Mouse (Mus musculus) frontal cortex, adult 2 months (tissue): ENCODE results near the gene Kctd2. TPM values are rescaled to one million over a fixed set of nuclear protein-coding genes. Genes with fewer than 3 reads are reported as not detected.
"Not testable (repeated sequence)": the region's sequence is repeated elsewhere in the genome, so short reads cannot be mapped to it uniquely, and the experiment has no call there.

Experiments
- DNase-seq, 2 experiments: peaks; one replicate each; pipeline ENCODE4 v3.0.0; 2022; ENCODE audit warnings: low spot score in 1 of 2; ENCODE audit errors: extremely low spot score in 1 of 2
- polyA plus RNA-seq: library from polyadenylated mRNA; depleted of rRNA; stranded (reverse); fragments of >200 nt; gene quantifications from 2 replicates; pipeline ENCODE4 v1.2.3, GENCODE M21; 2012

The Kctd2 gene
- polyA plus RNA-seq, 1 experiment, result 78.7 TPM

- DNase-seq, result no peak
These were observed 15.8 kb downstream of the Kctd2 start for GRCm38 (mm10) chr11:115435596-115436337.

GRCm38 (mm10) chr11:115437571-115438122, 17.7 kb downstream of the Kctd2 start:
- peak in 1 of 2 experiments; percentile 42 for DNase-seq

GRCm38 (mm10) chr11:115439326-115439725, 19.4 kb downstream of the Kctd2 start:
- no peak for DNase-seq

GRCm38 (mm10) chr11:115439906-115440595, 20.1 kb downstream of the Kctd2 start, which contains the start of gene Trim80:
Gene Trim80 (plus strand): TSS chr11:115440545.
- no peak for DNase-seq

- DNase-seq, result no peak
These were observed 21.5 kb downstream of the Kctd2 start for GRCm38 (mm10) chr11:115441417-115441816.

GRCm38 (mm10) chr11:115446906-115447305, 27.0 kb downstream of the Kctd2 start:
- no peak for DNase-seq

GRCm38 (mm10) chr11:115447321-115447885, 27.5 kb downstream of the Kctd2 start:
- DNase-seq, result no peak

- no peak for DNase-seq
These were observed 28.1 kb downstream of the Kctd2 start for GRCm38 (mm10) chr11:115448075-115448474.

GRCm38 (mm10) chr11:115448998-115449397, 29.1 kb downstream of the Kctd2 start:
- no peak for DNase-seq

- DNase-seq, result no peak
These were observed 30.2 kb downstream of the Kctd2 start for GRCm38 (mm10) chr11:115450176-115450575.

GRCm38 (mm10) chr11:115451781-115452241, 31.9 kb downstream of the Kctd2 start:
- no peak for DNase-seq

- no peak for DNase-seq
These were observed 32.4 kb downstream of the Kctd2 start for GRCm38 (mm10) chr11:115452281-115452860.

GRCm38 (mm10) chr11:115453306-115453705, 33.4 kb downstream of the Kctd2 start:
- no peak for DNase-seq

GRCm38 (mm10) chr11:115454822-115455221, 34.9 kb downstream of the Kctd2 start:
- DNase-seq, result not testable (repeated sequence)

GRCm38 (mm10) chr11:115455619-115456018, 35.7 kb downstream of the Kctd2 start:
- DNase-seq, result no peak

- DNase-seq, result no peak
These were observed 36.3 kb downstream of the Kctd2 start for GRCm38 (mm10) chr11:115456182-115456581.

GRCm38 (mm10) chr11:115457405-115457804, 37.5 kb downstream of the Kctd2 start:
- DNase-seq, result no peak

- no peak for DNase-seq
These were observed 41.0 kb downstream of the Kctd2 start for GRCm38 (mm10) chr11:115460976-115461375.

- no peak for DNase-seq
These were observed 41.9 kb downstream of the Kctd2 start for GRCm38 (mm10) chr11:115461846-115462242.

- DNase-seq, result no peak
These were observed 42.4 kb downstream of the Kctd2 start, which contains the start of gene Slc16a5 for GRCm38 (mm10) chr11:115462243-115462891. Gene Slc16a5 (plus strand): TSS chr11:115462474.
